Mouse (Mus musculus) lung, embryonic 15.5 days (tissue): ENCODE results near the gene Fam234b. TPM values are rescaled to one million over a fixed set of nuclear protein-coding genes. Genes with fewer than 3 reads are reported as not detected.

ENCODE experiments used
- ATAC-seq: fragments of 200-750 bp; cut with Nextera tagmentation; 2 replicates; pipeline ENCODE4 v1.8.0; 2017; ENCODE audit warnings: moderate number of reproducible peaks, borderline replicate concordance; ENCODE audit not compliant: low FRiP score, low TSS enrichment; ENCODE audit errors: extremely low read depth
- H3K27ac ChIP-seq: fragments of 300-500 bp; sonication (generic); 2 replicates; pipeline ENCODE4 v1.5.1; 2015; ENCODE audit warnings: moderate library complexity, mild to moderate bottlenecking, inconsistent platforms
- H3K27me3 ChIP-seq: fragments of 300-500 bp; sonication (generic); 2 replicates; pipeline ENCODE4 v1.6.1; 2015; ENCODE audit warnings: inconsistent platforms
- H3K36me3 ChIP-seq: fragments of 300-500 bp; sonication (generic); 2 replicates; pipeline ENCODE4 v1.6.1; 2015; ENCODE audit warnings: inconsistent platforms
- H3K4me1 ChIP-seq: fragments of 300-500 bp; sonication (generic); 2 replicates; pipeline ENCODE4 v1.6.1; 2015; ENCODE audit warnings: inconsistent platforms
- H3K4me2 ChIP-seq: fragments of 300-500 bp; sonication (generic); 2 replicates; pipeline ENCODE4 v1.6.1; 2015; ENCODE audit warnings: inconsistent platforms, mild to moderate bottlenecking, moderate library complexity
- H3K4me3 ChIP-seq: fragments of 300-500 bp; sonication (generic); 2 replicates; pipeline ENCODE4 v1.5.1; 2015; ENCODE audit warnings: mild to moderate bottlenecking, inconsistent platforms
- H3K9ac ChIP-seq: fragments of 300-500 bp; sonication (generic); 2 replicates; pipeline ENCODE4 v1.6.1; 2015; ENCODE audit warnings: inconsistent platforms
- H3K9me3 ChIP-seq: fragments of 300-500 bp; sonication (generic); 2 replicates; pipeline ENCODE4 v1.6.1; 2016; ENCODE audit warnings: inconsistent platforms
- WGBS: fragments of 180-500 bp; shearing (Covaris S2); methylation state at CpG from one replicate; pipeline ENCODE4 v1.1.7; 2015; 5-methylcytosine and 5-hydroxymethylcytosine counted together
- polyA plus RNA-seq: library from polyadenylated mRNA; unstranded; fragments of >200 nt; fragmentation: Nextera tagmentation; extraction: Ambion mirVana; gene quantifications from 2 replicates; pipeline ENCODE4 v1.2.1, GENCODE M21; 2015

The Fam234b gene
- polyA plus RNA-seq, 1 experiment from 2014 or later, result 23.3 TPM

- H3K27ac ChIP-seq, result no peak overlapping the region
- H3K4me1 ChIP-seq, result peaks cover 10% of the 10 kb centered on the region; the same call in 1 of the 2 replicates
- no peak for ATAC-seq
- no peak overlapping the region for H3K4me3 ChIP-seq
- no peaks in the 10 kb centered on the region for H3K9me3 ChIP-seq
- no peak overlapping the region for H3K9ac ChIP-seq
- no peaks in the 10 kb centered on the region for H3K36me3 ChIP-seq
- H3K27me3 ChIP-seq, result no peaks in the 10 kb centered on the region
- WGBS, result 63% methylated on average over 3 of the region's 3 CpGs
- no peak overlapping the region for H3K4me2 ChIP-seq
These were observed 32.6 kb upstream of the Fam234b start for GRCm38 (mm10) chr6:135165191-135165590.

DNA sequence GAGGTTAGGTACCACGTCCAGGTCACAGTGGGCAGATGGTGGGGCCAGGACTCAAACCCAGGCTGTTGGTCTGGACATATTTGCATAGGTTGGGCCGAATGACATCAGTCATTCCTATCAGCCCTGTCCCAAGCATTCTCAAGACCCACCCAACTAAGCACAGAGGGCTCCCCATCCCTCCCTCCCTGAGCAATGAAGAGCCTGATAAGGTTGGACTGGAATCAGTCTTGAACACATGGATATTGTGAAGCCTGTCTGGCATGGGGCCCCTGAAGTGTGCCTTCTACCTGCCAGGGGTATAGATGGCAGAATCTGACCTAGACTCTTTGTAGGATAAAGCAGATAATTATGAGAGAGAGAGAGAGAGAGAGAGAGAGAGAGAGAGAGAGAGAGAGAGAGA is 32.1 kb upstream of the Fam234b start:
- Histone ChIP-seq H3K9ac (no peak overlapping the region), H3K4me1 (peaks cover 10% of the 10 kb centered on the region; the same call in 1 of the 2 replicates), H3K4me2 (no peak overlapping the region), H3K36me3 (no peaks in the 10 kb centered on the region), H3K4me3 (no peak overlapping the region), H3K27me3 (no peaks in the 10 kb centered on the region), H3K9me3 (no peaks in the 10 kb centered on the region), H3K27ac (no peak overlapping the region)
- 64% methylated on average over 2 of the region's 2 CpGs for whole genome bisulfite sequencing
- no peak for ATAC-seq

DNA sequence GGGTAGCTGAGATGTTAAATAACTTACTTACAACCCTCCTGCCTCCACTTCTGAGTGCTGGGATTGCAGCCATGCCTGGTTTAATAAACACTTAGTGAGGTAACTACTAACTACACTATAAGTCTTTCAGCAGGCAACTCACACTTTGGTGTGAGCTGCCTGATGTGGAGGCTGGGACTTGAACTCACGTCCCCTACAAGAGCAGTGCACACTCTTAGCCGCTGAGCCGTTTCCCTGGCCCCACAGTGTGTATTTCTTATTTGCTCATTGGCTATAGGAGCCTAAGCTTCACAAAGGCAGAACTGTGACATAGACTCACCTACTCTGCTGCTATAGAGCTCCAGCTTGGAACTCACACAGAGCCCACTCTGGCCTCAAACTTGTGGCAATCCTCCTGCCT is 31.5 kb upstream of the Fam234b start:
- no peak overlapping the region for H3K4me3 ChIP-seq
- no peak for ATAC-seq
- no peak overlapping the region for H3K27ac ChIP-seq
- H3K9ac ChIP-seq, result no peak overlapping the region
- no peak overlapping the region for H3K4me2 ChIP-seq
- H3K36me3 ChIP-seq, result no peaks in the 10 kb centered on the region
- no peaks in the 10 kb centered on the region for H3K9me3 ChIP-seq
- WGBS, result 86% methylated on average over 3 of the region's 3 CpGs
- H3K27me3 ChIP-seq, result no peaks in the 10 kb centered on the region
- peaks cover 10% of the 10 kb centered on the region; the same call in 1 of the 2 replicates for H3K4me1 ChIP-seq

DNA sequence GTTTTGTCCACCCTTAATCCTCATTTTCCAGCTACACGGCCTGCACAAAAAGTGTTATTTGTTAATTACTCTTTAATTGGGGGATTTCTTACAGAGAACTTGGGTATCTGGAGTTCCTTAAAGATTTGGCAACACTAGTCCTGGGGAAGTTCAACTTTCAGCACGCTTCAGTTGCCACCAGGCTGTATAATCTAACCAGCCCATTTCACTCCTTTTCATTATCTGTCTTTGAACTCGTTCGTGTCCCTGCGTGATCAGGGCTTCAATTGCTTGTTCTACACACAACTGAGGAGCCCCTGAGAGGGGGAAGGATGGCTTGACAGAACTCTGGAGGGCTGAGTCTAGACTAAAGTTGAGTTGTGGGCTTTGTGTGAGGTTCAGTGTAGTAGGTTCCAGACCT is 31.1 kb upstream of the Fam234b start:
- H3K27me3 ChIP-seq, result no peaks in the 10 kb centered on the region
- peaks cover 10% of the 10 kb centered on the region; the same call in 1 of the 2 replicates for H3K4me1 ChIP-seq
- no peaks in the 10 kb centered on the region for H3K36me3 ChIP-seq
- H3K4me3 ChIP-seq, result no peak overlapping the region
- WGBS, result 58% methylated on average over 5 of the region's 5 CpGs
- H3K9me3 ChIP-seq, result no peaks in the 10 kb centered on the region
- peak overlapping the region; percentile 89; the same call in 1 of the 2 replicates for H3K4me2 ChIP-seq
- no peak for ATAC-seq
- no peak overlapping the region for H3K27ac ChIP-seq
- H3K9ac ChIP-seq, result no peak overlapping the region

DNA sequence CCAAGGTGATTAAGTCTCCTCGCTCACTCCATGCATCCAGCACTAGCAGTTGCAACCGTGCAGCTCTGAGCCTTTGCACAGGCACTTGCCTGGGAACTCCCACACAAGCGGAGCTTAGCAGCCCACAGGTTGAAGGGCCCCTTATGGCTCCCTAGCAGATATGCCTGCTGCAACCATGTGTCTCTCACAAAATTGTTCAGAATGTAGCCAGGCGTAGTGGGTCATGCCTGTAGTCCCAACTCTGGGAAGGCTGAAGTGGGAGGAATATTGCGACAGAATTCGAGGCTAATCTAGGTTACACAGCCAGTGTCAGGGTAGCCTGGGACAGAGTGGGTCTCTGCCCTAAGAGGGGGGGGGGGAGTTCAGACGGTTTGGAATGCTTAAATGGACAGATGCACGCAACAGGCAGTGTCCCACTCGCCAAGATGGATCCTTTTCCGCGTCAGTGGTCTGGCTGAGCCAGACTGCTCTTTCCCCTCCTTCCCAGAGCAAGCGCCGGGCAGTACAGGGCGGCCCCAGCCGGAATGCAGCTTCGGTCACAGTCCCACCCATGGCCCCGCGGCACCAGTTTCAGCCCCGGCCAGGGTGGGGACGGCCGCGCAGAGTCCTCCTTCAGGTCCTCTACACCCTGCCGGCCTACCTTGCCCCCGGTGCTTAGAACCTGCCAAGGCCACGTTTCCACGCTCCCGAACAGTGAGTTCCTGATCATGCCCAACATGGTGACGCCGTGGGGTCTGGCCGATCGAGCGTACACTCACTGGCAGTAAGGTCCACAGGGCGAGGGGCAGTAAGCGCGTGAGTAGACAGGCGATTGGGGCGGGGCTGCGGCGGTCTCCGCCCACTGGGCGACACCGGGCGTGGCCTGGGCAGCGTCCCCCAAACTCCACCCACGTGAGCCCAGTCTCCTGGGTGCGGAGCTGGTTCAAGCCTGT is 30.1 kb upstream of the Fam234b start:
- Histone ChIP-seq H3K36me3 (no peaks in the 10 kb centered on the region), H3K27ac (peak overlapping the region; percentile 76), H3K9me3 (no peaks in the 10 kb centered on the region), H3K9ac (peak overlapping the region; percentile 68), H3K27me3 (no peaks in the 10 kb centered on the region), H3K4me2 (peak overlapping the region; percentile 89), H3K4me1 (peaks cover 10% of the 10 kb centered on the region; the same call in 1 of the 2 replicates), H3K4me3 (peak overlapping the region; percentile 63)
- WGBS, result 3% methylated on average over 46 of the region's 46 CpGs
- ATAC-seq, result peak; percentile 95

GRCm38 (mm10) chr6:135168471-135168870 is 29.3 kb upstream of the Fam234b start:
- no peak for ATAC-seq
- H3K27ac ChIP-seq, result no peak overlapping the region
- peak overlapping the region; percentile 68; the same call in 1 of the 2 replicates for H3K9ac ChIP-seq
- peak overlapping the region; percentile 89 for H3K4me2 ChIP-seq
- no peaks in the 10 kb centered on the region for H3K27me3 ChIP-seq
- H3K36me3 ChIP-seq, result no peaks in the 10 kb centered on the region
- H3K9me3 ChIP-seq, result no peaks in the 10 kb centered on the region
- WGBS, result 74% methylated on average over 6 of the region's 6 CpGs
- peaks cover 10% of the 10 kb centered on the region; the same call in 1 of the 2 replicates for H3K4me1 ChIP-seq
- peak overlapping the region; percentile 63 for H3K4me3 ChIP-seq

- H3K27me3 ChIP-seq, result no peaks in the 10 kb centered on the region
- ATAC-seq, result no peak
- H3K4me2 ChIP-seq, result no peak overlapping the region
- no peaks in the 10 kb centered on the region for H3K9me3 ChIP-seq
- H3K9ac ChIP-seq, result no peak overlapping the region
- 78% methylated on average over 3 of the region's 3 CpGs for WGBS
- no peak overlapping the region for H3K4me3 ChIP-seq
- H3K36me3 ChIP-seq, result no peaks in the 10 kb centered on the region
- no peak overlapping the region for H3K27ac ChIP-seq
- H3K4me1 ChIP-seq, result peaks cover 10% of the 10 kb centered on the region; the same call in 1 of the 2 replicates
These were observed 28.5 kb upstream of the Fam234b start for GRCm38 (mm10) chr6:135169246-135169645.

- H3K4me2 ChIP-seq, result no peak overlapping the region
- H3K9ac ChIP-seq, result no peak overlapping the region
These were observed 26.0 kb upstream of the Fam234b start for GRCm38 (mm10) chr6:135171736-135172135.

GRCm38 (mm10) chr6:135175014-135175413 is 22.8 kb upstream of the Fam234b start:
- ATAC-seq, result no peak
- WGBS, result 85% methylated on average over 1 of the region's 1 CpGs
- Histone ChIP-seq H3K27me3 (no peaks in the 10 kb centered on the region), H3K9me3 (no peaks in the 10 kb centered on the region), H3K4me2 (no peak overlapping the region), H3K4me1 (no peaks in the 10 kb centered on the region), H3K4me3 (no peak overlapping the region), H3K36me3 (no peaks in the 10 kb centered on the region), H3K9ac (no peak overlapping the region), H3K27ac (no peak overlapping the region)

More at GRCm38 (mm10) chr6:135171736-135172135, 26.0 kb upstream of the Fam234b start:
- H3K4me3 ChIP-seq, result no peak overlapping the region
- no peak for ATAC-seq
- peaks cover 10% of the 10 kb centered on the region; the same call in 1 of the 2 replicates for H3K4me1 ChIP-seq
- WGBS, result 66% methylated on average over 14 of the region's 14 CpGs
- no peaks in the 10 kb centered on the region for H3K27me3 ChIP-seq
- no peaks in the 10 kb centered on the region for H3K9me3 ChIP-seq
- no peaks in the 10 kb centered on the region for H3K36me3 ChIP-seq
- no peak overlapping the region for H3K27ac ChIP-seq

DNA sequence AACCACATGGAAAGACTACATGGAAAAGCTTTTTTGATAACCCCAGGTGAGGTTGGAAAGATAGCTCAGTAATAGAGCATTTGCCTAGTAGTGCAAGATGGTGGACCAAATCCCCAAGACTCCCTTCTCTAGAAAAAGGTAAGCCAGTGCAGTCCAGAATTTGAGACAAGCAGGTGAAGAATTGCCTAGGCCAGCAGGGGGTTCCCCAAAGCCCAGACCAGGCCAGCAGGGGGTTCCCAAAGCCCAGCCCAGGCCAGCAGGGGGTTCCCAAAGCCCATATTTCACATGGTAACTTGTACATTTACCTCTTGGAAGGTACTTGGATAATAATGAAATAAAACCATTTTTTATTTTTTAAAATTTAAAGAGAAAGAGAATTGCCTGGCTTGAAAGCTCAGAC is 20.5 kb upstream of the Fam234b start:
- ATAC-seq, result no peak
- no peaks in the 10 kb centered on the region for H3K36me3 ChIP-seq
- no peaks in the 10 kb centered on the region for H3K9me3 ChIP-seq
- no peak overlapping the region for H3K27ac ChIP-seq
- no peaks in the 10 kb centered on the region for H3K27me3 ChIP-seq
- H3K4me1 ChIP-seq, result no peaks in the 10 kb centered on the region
- H3K9ac ChIP-seq, result no peak overlapping the region
- no peak overlapping the region for H3K4me3 ChIP-seq
- H3K4me2 ChIP-seq, result no peak overlapping the region

- Histone ChIP-seq H3K4me2 (no peak overlapping the region), H3K4me3 (no peak overlapping the region), H3K27me3 (no peaks in the 10 kb centered on the region), H3K9ac (no peak overlapping the region), H3K27ac (no peak overlapping the region), H3K4me1 (no peaks in the 10 kb centered on the region), H3K36me3 (no peaks in the 10 kb centered on the region), H3K9me3 (no peaks in the 10 kb centered on the region)
- ATAC-seq, result no peak
- 20% methylated on average over 3 of the region's 3 CpGs for WGBS
These were observed 19.2 kb upstream of the Fam234b start for GRCm38 (mm10) chr6:135178599-135178998.

DNA sequence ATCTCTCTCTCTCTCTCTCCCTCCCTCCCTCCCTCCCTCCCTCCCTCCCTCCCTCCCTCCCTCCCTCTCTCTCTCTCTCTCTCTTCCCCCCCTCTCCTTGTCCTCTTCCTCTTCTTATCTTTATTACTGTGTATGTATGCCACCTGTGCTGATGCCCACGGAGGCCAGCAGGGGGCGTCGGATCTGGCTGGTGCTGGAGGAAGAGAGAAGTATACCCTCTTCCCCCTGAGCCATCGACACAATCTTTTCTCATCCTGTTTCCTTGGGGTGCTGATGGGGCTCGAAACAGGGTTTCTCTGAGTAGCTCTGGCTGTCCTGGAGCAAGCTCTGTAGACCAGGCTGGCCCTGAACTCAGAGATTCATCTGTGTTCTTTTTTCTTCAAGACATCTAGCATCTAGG is 14.9 kb upstream of the Fam234b start:
- H3K9me3 ChIP-seq, result no peaks in the 10 kb centered on the region

More for the DNA sequence above, 14.9 kb upstream of the Fam234b start:
- Histone ChIP-seq H3K4me2 (no peak overlapping the region), H3K4me1 (no peaks in the 10 kb centered on the region), H3K36me3 (no peaks in the 10 kb centered on the region), H3K9ac (no peak overlapping the region), H3K27me3 (no peaks in the 10 kb centered on the region), H3K27ac (no peak overlapping the region), H3K4me3 (no peak overlapping the region)
- no peak for ATAC-seq
- WGBS, result 62% methylated on average over 3 of the region's 5 CpGs
